ENCODE assay signal across 8 mouse cellular contexts in genomic region chr19:5847306-5847796, GRCm38 (mm10). TPM values are rescaled to one million over a fixed set of nuclear protein-coding genes. Genes with fewer than 3 reads are reported as not detected.
DNase-seq lines count a peak whose midpoint lies in the region; ATAC-seq and TF ChIP-seq lines count a peak whose summit lies in the region.

No protein-coding gene starts in this region.

- ATAC-seq in forebrain, postnatal 0 days: no peak
- ATAC-seq in kidney, postnatal 0 days (replicated peaks; ENCODE audit: low FRiP score, low read depth): 0 out of 2 replicates have a peak, but pooled peaks have one; percentile 2
- no peak for ATAC-seq in midbrain, embryonic 13.5 days
- no peak for ATAC-seq in erythroid progenitor cell, adult 5-6 weeks (replicated peaks; ENCODE audit: low FRiP score, poor library complexity, severe bottlenecking)

- H3K27me3 ChIP-seq in forebrain, postnatal 0 days (ENCODE audit: insufficient read depth, low read length): no peaks in the 10 kb centered on the region
- no peaks in the 10 kb centered on the region for H3K27me3 ChIP-seq in kidney, postnatal 0 days (ENCODE audit: insufficient read depth, low read length)
- no peaks in the 10 kb centered on the region for H3K27me3 ChIP-seq in midbrain, embryonic 13.5 days

- H3K27ac ChIP-seq in brown adipose tissue, adult 24 weeks (replicated peaks; ENCODE audit: low read depth, low read length): peak overlapping the region; percentile 100
- peak overlapping the region; percentile 99 for H3K27ac ChIP-seq in forebrain, postnatal 0 days (ENCODE audit: low read depth, low read length)
- peak overlapping the region; percentile 98 for H3K27ac ChIP-seq in kidney, postnatal 0 days
- peak overlapping the region; percentile 98 for H3K27ac ChIP-seq in midbrain, embryonic 13.5 days

- peaks cover 3% of the 10 kb centered on the region; the same call in 1 of the 2 replicates for H3K36me3 ChIP-seq in forebrain, postnatal 0 days (ENCODE audit: insufficient read depth)
- peaks cover 9% of the 10 kb centered on the region; the same call in 1 of the 2 replicates for H3K36me3 ChIP-seq in kidney, postnatal 0 days (ENCODE audit: insufficient read depth, low read length)
- H3K36me3 ChIP-seq in midbrain, embryonic 13.5 days: peaks cover 8% of the 10 kb centered on the region

- H3K9me3 ChIP-seq in forebrain, postnatal 0 days (ENCODE audit: low read length): no peaks in the 10 kb centered on the region
- no peaks in the 10 kb centered on the region for H3K9me3 ChIP-seq in kidney, postnatal 0 days (replicated peaks; ENCODE audit: low read length)
- no peaks in the 10 kb centered on the region for H3K9me3 ChIP-seq in midbrain, embryonic 13.5 days

- H3K9ac ChIP-seq in forebrain, postnatal 0 days: peak overlapping the region; percentile 62
- H3K9ac ChIP-seq in kidney, postnatal 0 days (ENCODE audit: low read depth, low read length): peak overlapping the region; percentile 61
- peak overlapping the region; percentile 60 for H3K9ac ChIP-seq in midbrain, embryonic 13.5 days (replicated peaks)

- WGBS in forebrain, postnatal 0 days: 32% methylated on average over 4 of the region's 4 CpGs
- 44% methylated on average over 4 of the region's 4 CpGs for WGBS in kidney, postnatal 0 days
- 47% methylated on average over 4 of the region's 4 CpGs for WGBS in midbrain, embryonic 13.5 days

- TF ChIP-seq CTCF in forebrain, postnatal 0 days (IDR thresholded peaks at IDR 0.05; ENCODE audit: low read depth): no peak
- TF ChIP-seq CTCF in kidney, postnatal 0 days (IDR thresholded peaks at IDR 0.05; ENCODE audit: low read depth): no peak

- peak overlapping the region; percentile 62 for H3K4me3 ChIP-seq in brown adipose tissue, adult 24 weeks (ENCODE audit: insufficient read depth, low read depth, low read length)
- peak overlapping the region; percentile 32; the same call in 1 of the 2 replicates for H3K4me3 ChIP-seq in forebrain, postnatal 0 days (ENCODE audit: low read depth, low read length)
- no peak overlapping the region for H3K4me3 ChIP-seq in kidney, postnatal 0 days (replicated peaks; ENCODE audit: low read depth, low read length)
- H3K4me3 ChIP-seq in midbrain, embryonic 13.5 days (replicated peaks): no peak overlapping the region; the same call in 1 of the 2 replicates

- peaks cover 34% of the 10 kb centered on the region for H3K4me1 ChIP-seq in brown adipose tissue, adult 24 weeks (ENCODE audit: control insufficient read depth, insufficient read depth, insufficient read length, low read length)
- H3K4me1 ChIP-seq in forebrain, postnatal 0 days (ENCODE audit: insufficient read depth): peaks cover 30% of the 10 kb centered on the region
- peaks cover 51% of the 10 kb centered on the region for H3K4me1 ChIP-seq in kidney, postnatal 0 days (replicated peaks; ENCODE audit: insufficient read depth, low read length)
- peaks cover 85% of the 10 kb centered on the region for H3K4me1 ChIP-seq in midbrain, embryonic 13.5 days (replicated peaks)

- peak overlapping the region; percentile 63 for H3K4me2 ChIP-seq in forebrain, postnatal 0 days (ENCODE audit: low read depth)
- peak overlapping the region; percentile 66 for H3K4me2 ChIP-seq in kidney, postnatal 0 days (ENCODE audit: low read length)
- H3K4me2 ChIP-seq in midbrain, embryonic 13.5 days (replicated peaks): peak overlapping the region; percentile 65

- peak; percentile 52 to 61 for DNase-seq in lung, adult 18-20 months
- no peak for DNase-seq in lung, postnatal 4 days
- DNase-seq in forebrain, postnatal 0 days: no peak
- no peak for DNase-seq in kidney, postnatal 0 days (ENCODE audit: low spot score)
- DNase-seq in right cerebral cortex, postnatal 25 days: no peak

RNA-seq across cellular contexts. Expression of gene Frmd8, which starts 27.7 kb away (rescaled TPM):
- 6.6 and 7.0 TPM in 2 replicates for polyA plus RNA-seq in brown adipose tissue, adult 24 weeks (2012; ENCODE audit: insufficient read depth, insufficient read length, missing spikeins)
- total RNA-seq in forebrain, postnatal 0 days (2014; rRNA removed): 8.5 and 13.3 TPM in 2 replicates
- polyA plus RNA-seq in forebrain, postnatal 0 days (2015; fragmentation: Nextera tagmentation; extraction: Ambion mirVana): 9.0 and 10.3 TPM in 2 replicates
- 31.6 and 35.9 TPM in 2 replicates for polyA plus RNA-seq in kidney, postnatal 0 days (2015; fragmentation: Nextera tagmentation; extraction: Ambion mirVana)
- polyA plus RNA-seq in midbrain, embryonic 13.5 days (2015; fragmentation: Nextera tagmentation; extraction: Ambion mirVana): 16.8 and 19.0 TPM in 2 replicates
- total RNA-seq in erythroid progenitor cell, adult 5-6 weeks (2015; ENCODE audit: low replicate concordance): 3.6 and 9.2 TPM in 2 replicates
- total RNA-seq in erythroid progenitor cell, adult 5-6 weeks (2017; ENCODE audit: low replicate concordance): 4.2 and 6.0 TPM in 2 replicates

RNA-seq across cellular contexts. Expression of gene Slc25a45, which starts 30.3 kb away (rescaled TPM):
- 2.3 and 2.4 TPM in 2 replicates for polyA plus RNA-seq in brown adipose tissue, adult 24 weeks (2012; ENCODE audit: insufficient read depth, insufficient read length, missing spikeins)
- total RNA-seq in forebrain, postnatal 0 days (2014; rRNA removed): 2.2 and 2.6 TPM in 2 replicates
- polyA plus RNA-seq in forebrain, postnatal 0 days (2015; fragmentation: Nextera tagmentation; extraction: Ambion mirVana): 2.0 and 2.9 TPM in 2 replicates
- polyA plus RNA-seq in kidney, postnatal 0 days (2015; fragmentation: Nextera tagmentation; extraction: Ambion mirVana): 19.9 and 24.5 TPM in 2 replicates
- polyA plus RNA-seq in midbrain, embryonic 13.5 days (2015; fragmentation: Nextera tagmentation; extraction: Ambion mirVana): 1.4 and 2.0 TPM in 2 replicates
- 2.9 and 8.8 TPM in 2 replicates for total RNA-seq in erythroid progenitor cell, adult 5-6 weeks (2015; ENCODE audit: low replicate concordance)
- total RNA-seq in erythroid progenitor cell, adult 5-6 weeks (2017; ENCODE audit: low replicate concordance): 7.2 and 7.8 TPM in 2 replicates

RNA-seq across cellular contexts. Expression of gene Tigd3, which starts 46.6 kb away (rescaled TPM):
- polyA plus RNA-seq in brown adipose tissue, adult 24 weeks (2012; ENCODE audit: insufficient read depth, insufficient read length, missing spikeins): not detected in 2 replicates
- 9.9 and 14.2 TPM in 2 replicates for total RNA-seq in forebrain, postnatal 0 days (2014; rRNA removed)
- 8.6 and 10.2 TPM in 2 replicates for polyA plus RNA-seq in forebrain, postnatal 0 days (2015; fragmentation: Nextera tagmentation; extraction: Ambion mirVana)
- 2.9 and 3.6 TPM in 2 replicates for polyA plus RNA-seq in kidney, postnatal 0 days (2015; fragmentation: Nextera tagmentation; extraction: Ambion mirVana)
- 16.4 and 16.9 TPM in 2 replicates for polyA plus RNA-seq in midbrain, embryonic 13.5 days (2015; fragmentation: Nextera tagmentation; extraction: Ambion mirVana)
- 3.8 and 4.7 TPM in 2 replicates for total RNA-seq in erythroid progenitor cell, adult 5-6 weeks (2015; ENCODE audit: low replicate concordance)
- 8.2 and 9.4 TPM in 2 replicates for total RNA-seq in erythroid progenitor cell, adult 5-6 weeks (2017; ENCODE audit: low replicate concordance)

Comparison
In these comparisons a context has a peak if more than half of its experiments do, and no peak if none do; other contexts are left out.
1. DNase-seq: peak in lung, adult 18-20 months (2 of 2); none in lung, postnatal 4 days (0 of 2), forebrain, postnatal 0 days (single experiment), kidney, postnatal 0 days (single experiment) and right cerebral cortex, postnatal 25 days (single experiment).
2. H3K4me3 ChIP-seq: peak in brown adipose tissue, adult 24 weeks (single experiment) and forebrain, postnatal 0 days (single experiment); none in kidney, postnatal 0 days (single experiment) and midbrain, embryonic 13.5 days (single experiment).
3. Peak in every context shown above with its lines, with median percentiles within 50 percentile points of each other: H3K27ac ChIP-seq, H3K4me2 ChIP-seq and H3K9ac ChIP-seq.